Mouse (Mus musculus): ENCODE data around the gene Ppp1r9b.

The Ppp1r9b gene

GRCm38 (mm10) chr11:94997596-94997995, 6.8 kb downstream of the Ppp1r9b start:
- H3K9me3 ChIP-seq (ENCODE audit: low read length) = no peaks in the 10 kb centered on the region

GRCm38 (mm10) chr11:94998041-94998531, 7.3 kb downstream of the Ppp1r9b start:
- Histone ChIP-seq H3K27me3 (ENCODE audit: insufficient read depth, low read length) (peaks cover 12% of the 10 kb centered on the region), H3K4me3 (replicated peaks; ENCODE audit: low read length) (no peak overlapping the region), H3K36me3 (ENCODE audit: insufficient read depth, low read length) (peaks cover 94% of the 10 kb centered on the region), H3K9me3 (ENCODE audit: low read length) (no peaks in the 10 kb centered on the region), H3K4me1 (replicated peaks; ENCODE audit: low read depth, low read length) (peaks cover 62% of the 10 kb centered on the region)
- TF ChIP-seq POU5F1 (IDR thresholded peaks at IDR 0.05; ENCODE audit: borderline replicate concordance, low read length) (no peak), NANOG (IDR thresholded peaks at IDR 0.05; ENCODE audit: borderline replicate concordance, low read length) (no peak), CTCF (conservative IDR thresholded peaks at IDR 0.05; ENCODE audit: low read length) (no peak)

More at GRCm38 (mm10) chr11:94997596-94997995, 6.8 kb downstream of the Ppp1r9b start:
- Histone ChIP-seq H3K4me3 (replicated peaks; ENCODE audit: low read length) (no peak overlapping the region), H3K36me3 (ENCODE audit: insufficient read depth, low read length) (peaks cover 89% of the 10 kb centered on the region), H3K27me3 (ENCODE audit: insufficient read depth, low read length) (peaks cover 16% of the 10 kb centered on the region), H3K4me1 (replicated peaks; ENCODE audit: low read depth, low read length) (peaks cover 67% of the 10 kb centered on the region)
- TF ChIP-seq CTCF (conservative IDR thresholded peaks at IDR 0.05; ENCODE audit: low read length) (no peak), NANOG (IDR thresholded peaks at IDR 0.05; ENCODE audit: borderline replicate concordance, low read length) (no peak), POU5F1 (IDR thresholded peaks at IDR 0.05; ENCODE audit: borderline replicate concordance, low read length) (no peak)

- peaks cover 3% of the 10 kb centered on the region for H3K27me3 ChIP-seq (ENCODE audit: insufficient read depth, low read length)
- peaks cover 52% of the 10 kb centered on the region for H3K4me1 ChIP-seq (replicated peaks; ENCODE audit: low read depth, low read length)
- TF ChIP-seq NANOG (IDR thresholded peaks at IDR 0.05; ENCODE audit: borderline replicate concordance, low read length) (no peak), POU5F1 (IDR thresholded peaks at IDR 0.05; ENCODE audit: borderline replicate concordance, low read length) (no peak), CTCF (conservative IDR thresholded peaks at IDR 0.05; ENCODE audit: low read length) (no peak)
- H3K4me3 ChIP-seq (replicated peaks; ENCODE audit: low read length) = no peak overlapping the region
- no peaks in the 10 kb centered on the region for H3K9me3 ChIP-seq (ENCODE audit: low read length)
- peaks cover 95% of the 10 kb centered on the region for H3K36me3 ChIP-seq (ENCODE audit: insufficient read depth, low read length)
Measured at GRCm38 (mm10) chr11:95000128-95000527, 9.3 kb downstream of the Ppp1r9b start.

GRCm38 (mm10) chr11:95000548-95000947, 9.7 kb downstream of the Ppp1r9b start:
- no peak overlapping the region for H3K4me3 ChIP-seq (replicated peaks; ENCODE audit: low read length)
- H3K36me3 ChIP-seq (ENCODE audit: insufficient read depth, low read length) = peaks cover 95% of the 10 kb centered on the region
- TF ChIP-seq CTCF (conservative IDR thresholded peaks at IDR 0.05; ENCODE audit: low read length) (no peak), NANOG (IDR thresholded peaks at IDR 0.05; ENCODE audit: borderline replicate concordance, low read length) (no peak), POU5F1 (IDR thresholded peaks at IDR 0.05; ENCODE audit: borderline replicate concordance, low read length) (no peak)
- H3K9me3 ChIP-seq (ENCODE audit: low read length) = 0 out of 2 replicates have a peak, but pooled peaks cover 2% of the 10 kb centered on the region
- H3K4me1 ChIP-seq (replicated peaks; ENCODE audit: low read depth, low read length) = peaks cover 48% of the 10 kb centered on the region
- peaks cover 3% of the 10 kb centered on the region for H3K27me3 ChIP-seq (ENCODE audit: insufficient read depth, low read length)

- 0 out of 2 replicates have a peak, but pooled peaks cover 5% of the 10 kb centered on the region for H3K9me3 ChIP-seq (ENCODE audit: low read length)
- peaks cover 49% of the 10 kb centered on the region for H3K4me1 ChIP-seq (replicated peaks; ENCODE audit: low read depth, low read length)
- no peak overlapping the region for H3K4me3 ChIP-seq (replicated peaks; ENCODE audit: low read length)
- TF ChIP-seq POU5F1 (IDR thresholded peaks at IDR 0.05; ENCODE audit: borderline replicate concordance, low read length) = no peak
- peak; percentile 96 for TF ChIP-seq CTCF (conservative IDR thresholded peaks at IDR 0.05; ENCODE audit: low read length)
- H3K36me3 ChIP-seq (ENCODE audit: insufficient read depth, low read length) = peaks cover 95% of the 10 kb centered on the region
- H3K27me3 ChIP-seq (ENCODE audit: insufficient read depth, low read length) = no peaks in the 10 kb centered on the region; the same call in 1 of the 2 replicates
Measured at GRCm38 (mm10) chr11:95001058-95001457, 10.2 kb downstream of the Ppp1r9b start.

- H3K4me3 ChIP-seq (replicated peaks; ENCODE audit: low read length) = no peak overlapping the region
- peaks cover 89% of the 10 kb centered on the region for H3K36me3 ChIP-seq (ENCODE audit: insufficient read depth, low read length)
- H3K9me3 ChIP-seq (ENCODE audit: low read length) = 0 out of 2 replicates have a peak, but pooled peaks cover 5% of the 10 kb centered on the region
- H3K4me1 ChIP-seq (replicated peaks; ENCODE audit: low read depth, low read length) = peaks cover 52% of the 10 kb centered on the region
- H3K27me3 ChIP-seq (ENCODE audit: insufficient read depth, low read length) = no peaks in the 10 kb centered on the region; the same call in 1 of the 2 replicates
- TF ChIP-seq POU5F1 (IDR thresholded peaks at IDR 0.05; ENCODE audit: borderline replicate concordance, low read length) (no peak), NANOG (IDR thresholded peaks at IDR 0.05; ENCODE audit: borderline replicate concordance, low read length) (no peak), CTCF (conservative IDR thresholded peaks at IDR 0.05; ENCODE audit: low read length) (no peak)
Measured at GRCm38 (mm10) chr11:95001584-95002347, 10.9 kb downstream of the Ppp1r9b start.

- TF ChIP-seq CTCF (conservative IDR thresholded peaks at IDR 0.05; ENCODE audit: low read length) = no peak
- TF ChIP-seq NANOG (IDR thresholded peaks at IDR 0.05; ENCODE audit: borderline replicate concordance, low read length) = no peak
- no peak for TF ChIP-seq POU5F1 (IDR thresholded peaks at IDR 0.05; ENCODE audit: borderline replicate concordance, low read length)
- Histone ChIP-seq H3K4me3 (replicated peaks; ENCODE audit: low read length) (no peak overlapping the region), H3K36me3 (ENCODE audit: insufficient read depth, low read length) (peaks cover 80% of the 10 kb centered on the region), H3K27me3 (ENCODE audit: insufficient read depth, low read length) (peaks cover 8% of the 10 kb centered on the region), H3K9me3 (ENCODE audit: low read length) (0 out of 2 replicates have a peak, but pooled peaks cover 5% of the 10 kb centered on the region), H3K4me1 (replicated peaks; ENCODE audit: low read depth, low read length) (peaks cover 51% of the 10 kb centered on the region)
Measured at GRCm38 (mm10) chr11:95002705-95003104, 11.9 kb downstream of the Ppp1r9b start.

GRCm38 (mm10) chr11:95004136-95004936, 13.5 kb downstream of the Ppp1r9b start:
- H3K4me3 ChIP-seq (replicated peaks; ENCODE audit: low read length) = no peak overlapping the region

More at GRCm38 (mm10) chr11:95004136-95004936, 13.5 kb downstream of the Ppp1r9b start:
- peaks cover 50% of the 10 kb centered on the region for H3K4me1 ChIP-seq (replicated peaks; ENCODE audit: low read depth, low read length)
- peaks cover 25% of the 10 kb centered on the region for H3K27me3 ChIP-seq (ENCODE audit: insufficient read depth, low read length)
- H3K9me3 ChIP-seq (ENCODE audit: low read length) = 0 out of 2 replicates have a peak, but pooled peaks cover 5% of the 10 kb centered on the region
- TF ChIP-seq NANOG (IDR thresholded peaks at IDR 0.05; ENCODE audit: borderline replicate concordance, low read length) = no peak
- no peak for TF ChIP-seq POU5F1 (IDR thresholded peaks at IDR 0.05; ENCODE audit: borderline replicate concordance, low read length)
- no peak for TF ChIP-seq CTCF (conservative IDR thresholded peaks at IDR 0.05; ENCODE audit: low read length)
- peaks cover 64% of the 10 kb centered on the region for H3K36me3 ChIP-seq (ENCODE audit: insufficient read depth, low read length)

Measured in E14TG2a.4 (cell line).